Mouse (Mus musculus): Measurements from ENCODE around the gene Chpf. TPM values are rescaled to one million over a fixed set of nuclear protein-coding genes. Genes with fewer than 3 reads are reported as not detected.

The Chpf gene
- polyA plus RNA-seq, 1 experiment from 2014 or later, result 28.6 TPM

- Histone ChIP-seq H3K9ac (no peak overlapping the region), H3K36me3 (peaks cover 87% of the 10 kb centered on the region), H3K4me2 (no peak overlapping the region), H3K4me3 (no peak overlapping the region), H3K9me3 (no peaks in the 10 kb centered on the region), H3K27ac (replicated peaks) (no peak overlapping the region), H3K4me1 (peaks cover 34% of the 10 kb centered on the region), H3K27me3 (replicated peaks) (peaks cover 42% of the 10 kb centered on the region)
- WGBS, result 30% methylated on average over 10 of the region's 10 CpGs
- no peak for ATAC-seq (ENCODE audit: extremely low read depth, insufficient number of reproducible peaks, low FRiP score, low TSS enrichment)
These were observed 53.2 kb downstream of the Chpf start for GRCm38 (mm10) chr1:75425796-75426471.

Other genes with a start within 250 kb of the Chpf start
- not detected in 2 replicates for gene A630095N17Rik, start 247.2 kb downstream of the Chpf start, polyA plus RNA-seq (2015; fragmentation: Nextera tagmentation; extraction: Ambion mirVana)
- gene Dnajb2, start 242.9 kb downstream of the Chpf start, polyA plus RNA-seq (2015; fragmentation: Nextera tagmentation; extraction: Ambion mirVana), result 30.5 and 32.6 TPM in 2 replicates
- gene Ptprn, start 214.8 kb downstream of the Chpf start, polyA plus RNA-seq (2015; fragmentation: Nextera tagmentation; extraction: Ambion mirVana), result 0.40 and 0.87 TPM in 2 replicates
- gene Resp18, start 200.9 kb downstream of the Chpf start, polyA plus RNA-seq (2015; fragmentation: Nextera tagmentation; extraction: Ambion mirVana), result 0.75 TPM in 1 of 2 replicates, not detected in the other
- 115 and 121 TPM in 2 replicates for gene Dnpep, start 161.3 kb downstream of the Chpf start, polyA plus RNA-seq (2015; fragmentation: Nextera tagmentation; extraction: Ambion mirVana)
- gene Des, start 119.0 kb downstream of the Chpf start, polyA plus RNA-seq (2015; fragmentation: Nextera tagmentation; extraction: Ambion mirVana), result 393 and 426 TPM in 2 replicates
- gene Speg, start 104.0 kb downstream of the Chpf start, polyA plus RNA-seq (2015; fragmentation: Nextera tagmentation; extraction: Ambion mirVana), result 55.1 and 58.8 TPM in 2 replicates
- gene Gmppa, start 43.4 kb downstream of the Chpf start, polyA plus RNA-seq (2015; fragmentation: Nextera tagmentation; extraction: Ambion mirVana), result 70.7 and 73.7 TPM in 2 replicates
- gene Asic4, start 28.9 kb downstream of the Chpf start, polyA plus RNA-seq (2015; fragmentation: Nextera tagmentation; extraction: Ambion mirVana), result 0.28 and 0.31 TPM in 2 replicates
- 0.43 and 0.49 TPM in 2 replicates for gene Tmem198, start 225 bp upstream of the Chpf start, polyA plus RNA-seq (2015; fragmentation: Nextera tagmentation; extraction: Ambion mirVana)
- gene Obsl1, start 27.1 kb upstream of the Chpf start, polyA plus RNA-seq (2015; fragmentation: Nextera tagmentation; extraction: Ambion mirVana), result 91.0 and 93.0 TPM in 2 replicates
- 5.5 and 6.0 TPM in 2 replicates for gene Inha, start 27.8 kb upstream of the Chpf start, polyA plus RNA-seq (2015; fragmentation: Nextera tagmentation; extraction: Ambion mirVana)
- 11.3 and 12.6 TPM in 2 replicates for gene Stk11ip, start 42.2 kb upstream of the Chpf start, polyA plus RNA-seq (2015; fragmentation: Nextera tagmentation; extraction: Ambion mirVana)
- gene Slc4a3, start 67.0 kb upstream of the Chpf start, polyA plus RNA-seq (2015; fragmentation: Nextera tagmentation; extraction: Ambion mirVana), result 25.3 and 25.4 TPM in 2 replicates